Mouse (Mus musculus) liver, embryonic 15.5 days (tissue): ENCODE measurements around the gene Gpkow. TPM values are rescaled to one million over a fixed set of nuclear protein-coding genes. Genes with fewer than 3 reads are reported as not detected.

Experiments used
- ATAC-seq: fragments of 200-750 bp; cut with Nextera tagmentation; 2 replicates; pipeline ENCODE4 v1.8.0; 2017; ENCODE audit warnings: moderate number of reproducible peaks, mild to moderate bottlenecking, moderate library complexity; ENCODE audit not compliant: insufficient read depth
- H3K27ac ChIP-seq: fragments of 300-500 bp; sonication (generic); replicated peaks from 2 replicates; pipeline ENCODE4 v1.5.1; 2015; ENCODE audit warnings: mild to moderate bottlenecking, inconsistent platforms
- H3K27me3 ChIP-seq: fragments of 300-500 bp; sonication (generic); 2 replicates; pipeline ENCODE4 v1.6.1; 2015; ENCODE audit warnings: mild to moderate bottlenecking, inconsistent platforms
- H3K36me3 ChIP-seq: fragments of 300-500 bp; sonication (generic); replicated peaks from 2 replicates; pipeline ENCODE4 v1.6.1; 2015; ENCODE audit warnings: moderate library complexity, mild to moderate bottlenecking, inconsistent platforms
- H3K4me1 ChIP-seq: fragments of 300-500 bp; sonication (generic); replicated peaks from 2 replicates; pipeline ENCODE4 v1.6.1; 2015; ENCODE audit warnings: inconsistent platforms
- H3K4me2 ChIP-seq: fragments of 300-500 bp; sonication (generic); 2 replicates; pipeline ENCODE4 v1.6.1; 2015; ENCODE audit warnings: moderate library complexity, mild to moderate bottlenecking, inconsistent platforms
- H3K4me3 ChIP-seq: fragments of 300-500 bp; sonication (generic); replicated peaks from 2 replicates; pipeline ENCODE4 v1.5.1; 2015; ENCODE audit warnings: mild to moderate bottlenecking, inconsistent platforms
- H3K9ac ChIP-seq: fragments of 300-500 bp; sonication (generic); 2 replicates; pipeline ENCODE4 v1.6.1; 2015; ENCODE audit warnings: moderate library complexity, mild to moderate bottlenecking, inconsistent platforms
- H3K9me3 ChIP-seq: fragments of 300-500 bp; sonication (generic); replicated peaks from 2 replicates; pipeline ENCODE4 v1.6.1; 2016; ENCODE audit warnings: inconsistent platforms
- WGBS: fragments of 180-500 bp; shearing (Covaris S2); methylation state at CpG from one replicate; pipeline ENCODE4 v1.1.7; 2015; ENCODE audit warnings: mixed read lengths; ENCODE audit not compliant: insufficient replicate concordance; 5-methylcytosine and 5-hydroxymethylcytosine counted together
- polyA plus RNA-seq: library from polyadenylated mRNA; unstranded; fragments of >200 nt; fragmentation: Nextera tagmentation; extraction: Ambion mirVana; gene quantifications from 2 replicates; pipeline ENCODE4 v1.2.1, GENCODE M21; 2015

Gene Gpkow
- 13.3 and 14.1 TPM in 2 replicates for polyA plus RNA-seq

DNA sequence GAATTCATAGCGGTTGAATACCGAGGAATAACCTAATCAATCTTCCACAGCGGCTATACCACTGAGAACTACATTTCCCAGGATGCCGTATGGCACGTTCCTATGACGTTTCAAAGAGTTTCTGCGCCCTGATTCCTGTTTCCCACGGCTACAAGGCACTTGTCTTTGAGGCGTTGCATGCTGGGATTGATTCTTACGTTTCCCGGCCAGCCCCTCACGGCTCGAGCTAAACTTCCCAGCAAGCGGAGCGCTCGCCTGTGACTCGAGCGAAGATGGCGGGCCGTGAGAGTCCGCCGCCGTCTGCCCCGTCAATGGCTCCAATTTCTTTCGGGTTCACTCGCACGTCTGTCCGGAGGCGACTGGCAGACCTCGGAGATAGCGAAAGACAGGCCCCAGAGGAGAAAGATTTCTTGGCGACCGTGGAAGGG, at the start of gene Gpkow:
Gene Gpkow, plus strand, starts transcription at position 178 of the 428 bp plus-strand sequence.
- Histone ChIP-seq H3K36me3 (peaks cover 25% of the 10 kb centered on the region), H3K9ac (peak within 1 kb of the TSS; percentile 69), H3K4me2 (peak within 1 kb of the TSS; percentile 68), H3K9me3 (no peaks in the 10 kb centered on the region), H3K4me3 (peak within 1 kb of the TSS; percentile 71), H3K27me3 (no peaks in the 10 kb centered on the region), H3K4me1 (peaks cover 10% of the 10 kb centered on the region), H3K27ac (peak within 1 kb of the TSS; percentile 74)
- peak; percentile 96 for ATAC-seq
- 12% methylated on average over 33 of the region's 33 CpGs for WGBS

DNA sequence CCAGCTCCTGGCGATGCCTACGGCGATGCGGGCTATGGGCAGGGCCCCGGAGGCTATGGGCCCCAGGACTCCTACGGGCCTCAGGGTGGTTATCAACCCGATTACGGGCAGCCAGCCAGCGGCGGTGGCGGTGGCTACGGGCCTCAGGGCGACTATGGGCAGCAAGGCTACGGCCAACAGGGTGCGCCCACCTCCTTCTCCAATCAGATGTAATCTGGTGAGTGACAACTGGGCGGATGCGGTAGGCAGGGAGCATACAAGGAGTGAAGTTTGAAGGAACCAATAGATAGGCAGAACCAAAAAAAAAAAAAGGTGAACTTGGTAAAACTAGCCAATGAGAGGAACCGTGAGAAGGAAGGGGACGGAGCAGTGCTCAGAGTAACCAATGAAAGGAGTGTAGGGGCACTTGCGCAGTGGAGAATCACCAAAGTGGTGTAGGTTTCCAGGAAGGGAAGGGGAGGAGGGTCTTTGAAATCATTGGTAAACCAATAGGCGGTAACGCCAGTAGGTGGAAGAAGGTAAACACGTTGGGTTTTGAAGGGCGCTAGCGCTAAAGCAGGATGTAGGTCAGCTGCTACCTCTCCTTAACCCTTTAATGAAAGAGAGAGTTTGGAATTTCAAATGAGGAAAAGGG, 48.1 kb upstream of the Gpkow start:
- H3K9me3 ChIP-seq, result no peaks in the 10 kb centered on the region
- H3K36me3 ChIP-seq, result no peaks in the 10 kb centered on the region
- WGBS, result 15% methylated on average over 25 of the region's 25 CpGs
- peaks cover 15% of the 10 kb centered on the region for H3K4me1 ChIP-seq
- H3K4me2 ChIP-seq, result peak overlapping the region; percentile 72
- peaks cover 8% of the 10 kb centered on the region; the same call in 1 of the 2 replicates for H3K27me3 ChIP-seq
- H3K27ac ChIP-seq, result peak overlapping the region; percentile 95
- ATAC-seq, result peak; percentile 98
- H3K4me3 ChIP-seq, result peak overlapping the region; percentile 59
- H3K9ac ChIP-seq, result peak overlapping the region; percentile 65

DNA sequence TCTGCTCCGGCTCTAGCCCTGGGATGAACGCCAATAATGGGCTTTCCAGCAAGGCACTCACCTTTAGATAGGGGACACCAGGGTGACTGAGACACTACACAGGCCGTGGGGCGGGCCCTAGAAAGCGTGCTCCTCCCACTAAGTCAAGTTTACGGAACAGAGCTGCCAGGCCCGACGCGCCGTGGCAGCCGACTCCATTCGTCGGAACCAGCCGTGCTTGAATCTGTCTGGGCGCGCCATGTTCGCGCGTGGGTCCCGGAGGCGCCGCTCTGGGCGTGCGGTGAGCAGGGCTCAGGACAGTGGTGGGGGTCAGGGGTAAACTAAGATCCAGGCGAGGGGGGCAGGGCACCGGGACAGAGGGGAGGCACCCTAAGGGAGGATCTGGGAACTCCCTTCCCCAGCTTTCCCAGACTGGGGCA, 39.7 kb upstream of the Gpkow start, which contains the start of gene Prickle3:
Gene Prickle3, plus strand, starts transcription at position 40 of the 419 bp plus-strand sequence.
- WGBS, result 17% methylated on average over 26 of the region's 26 CpGs
- ATAC-seq, result peak; percentile 67
- H3K27ac ChIP-seq, result peak within 1 kb of the TSS; percentile 64; the same call in 1 of the 2 replicates

DNA sequence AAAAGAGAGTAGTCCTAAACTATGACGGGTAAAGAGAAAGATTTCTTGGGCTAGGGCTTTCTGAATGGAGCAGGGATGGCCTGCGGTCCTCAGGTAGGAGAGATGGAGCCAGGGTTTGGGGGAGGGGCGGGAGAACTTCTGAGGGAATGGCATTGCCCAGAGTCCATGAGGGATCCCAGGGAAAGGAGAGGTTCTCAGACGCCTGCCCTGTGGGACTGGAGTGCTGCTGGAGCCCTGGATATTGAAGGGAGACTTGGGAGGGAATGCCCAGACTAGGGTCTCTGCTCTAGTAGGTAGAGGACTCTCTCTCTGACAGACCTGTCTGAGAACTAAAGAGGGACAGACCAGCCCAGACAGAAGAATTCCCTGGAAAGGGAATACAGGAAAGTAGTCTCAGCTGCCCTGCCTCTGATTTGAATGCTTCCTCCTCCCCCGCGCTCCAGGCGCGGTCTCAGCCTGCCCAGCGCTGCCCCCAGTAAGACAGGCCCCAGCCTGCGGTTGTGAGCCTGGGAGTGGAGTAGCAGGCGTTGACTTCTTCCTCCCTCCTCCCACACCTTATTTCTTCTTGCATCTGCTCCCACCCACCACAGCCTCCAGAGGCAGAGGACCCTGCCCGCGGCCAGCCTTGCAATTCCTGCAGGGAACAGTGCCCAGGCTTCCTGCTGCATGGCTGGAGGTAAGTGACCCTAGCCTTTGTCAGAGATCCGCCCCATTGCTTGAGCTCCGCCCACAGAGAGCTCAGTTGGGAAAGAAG, 38.7 kb upstream of the Gpkow start:
- Histone ChIP-seq H3K4me2 (peak overlapping the region; percentile 61), H3K9ac (no peak overlapping the region), H3K4me3 (peak overlapping the region; percentile 55), H3K36me3 (no peaks in the 10 kb centered on the region), H3K27ac (no peak overlapping the region), H3K4me1 (no peaks in the 10 kb centered on the region; the same call in 1 of the 2 replicates), H3K27me3 (no peaks in the 10 kb centered on the region), H3K9me3 (no peaks in the 10 kb centered on the region)
- 28% methylated on average over 15 of the region's 15 CpGs for WGBS
- ATAC-seq, result 0 out of 2 replicates have a peak, but pooled peaks have one; percentile 17

More for the DNA sequence above, 39.7 kb upstream of the Gpkow start, which contains the start of gene Prickle3:
- Histone ChIP-seq H3K27me3 (no peaks in the 10 kb centered on the region), H3K9ac (peak within 1 kb of the TSS; percentile 35; the same call in 1 of the 2 replicates), H3K9me3 (no peaks in the 10 kb centered on the region), H3K4me2 (peak within 1 kb of the TSS; percentile 61), H3K4me1 (no peaks in the 10 kb centered on the region; the same call in 1 of the 2 replicates), H3K4me3 (peak within 1 kb of the TSS; percentile 55), H3K36me3 (no peaks in the 10 kb centered on the region)

DNA sequence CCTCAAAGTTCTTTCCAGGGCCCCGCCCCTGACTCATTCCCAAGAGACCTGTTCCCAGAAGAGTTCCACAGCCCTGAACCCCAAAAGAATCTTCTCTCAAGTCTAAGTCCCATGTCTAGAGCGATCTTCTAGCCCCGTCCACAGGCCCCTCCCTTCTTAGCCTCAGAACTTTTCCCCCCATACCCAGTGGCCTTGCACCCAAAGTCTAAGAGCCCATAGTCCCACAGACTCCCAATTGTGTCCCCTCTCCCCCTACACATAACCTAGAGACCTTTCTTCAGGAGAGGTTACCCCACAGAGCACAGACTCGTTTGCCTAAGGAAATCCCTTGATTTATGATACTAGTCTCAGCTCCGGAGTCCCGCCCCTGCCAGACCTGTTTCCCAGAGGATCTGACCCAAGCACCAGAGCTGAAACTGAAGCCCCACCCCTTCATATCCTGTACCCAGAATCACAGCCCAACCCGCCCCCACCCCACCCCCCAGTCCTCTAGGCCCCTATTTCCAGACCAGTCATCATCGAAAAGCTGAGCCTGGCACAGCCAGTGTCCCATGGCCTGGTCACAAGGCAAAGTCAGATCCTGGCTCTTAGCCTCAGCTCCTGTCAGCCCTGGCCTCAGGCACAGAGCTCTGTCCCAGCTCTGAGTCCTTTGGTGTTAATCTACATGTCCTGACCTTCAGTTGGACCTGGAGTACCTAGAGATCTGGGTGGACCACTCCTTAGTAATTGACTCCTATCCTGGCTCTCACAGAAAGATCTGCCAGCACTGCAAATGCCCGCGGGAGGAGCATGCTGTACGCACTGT, 37.9 kb upstream of the Gpkow start:
- Histone ChIP-seq H3K4me2 (peak overlapping the region; percentile 61), H3K27me3 (no peaks in the 10 kb centered on the region), H3K9me3 (no peaks in the 10 kb centered on the region), H3K36me3 (no peaks in the 10 kb centered on the region), H3K4me3 (no peak overlapping the region), H3K9ac (no peak overlapping the region), H3K27ac (no peak overlapping the region), H3K4me1 (no peaks in the 10 kb centered on the region; the same call in 1 of the 2 replicates)
- ATAC-seq, result no peak
- 53% methylated on average over 11 of the region's 11 CpGs for WGBS

DNA sequence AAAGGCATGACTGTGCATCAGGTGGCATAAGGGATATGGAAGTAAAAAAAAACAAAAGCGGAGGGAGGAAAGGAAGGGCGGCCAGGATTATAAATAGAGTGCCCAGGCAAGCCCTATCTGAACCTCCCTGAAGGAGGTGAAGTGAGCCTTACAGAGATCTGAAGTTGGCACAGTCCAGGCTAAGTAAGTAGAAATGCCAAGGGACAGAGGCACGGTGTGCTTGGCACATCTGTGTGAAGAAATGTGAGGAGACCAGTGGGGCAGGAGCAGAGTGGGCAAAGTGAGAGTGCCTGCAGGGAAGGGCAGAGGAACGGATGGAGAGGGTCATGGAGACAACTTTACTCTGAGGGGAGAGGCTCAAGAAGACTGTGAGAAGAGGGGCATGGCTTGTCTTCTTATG, 35.8 kb upstream of the Gpkow start:
- Histone ChIP-seq H3K36me3 (no peaks in the 10 kb centered on the region), H3K9ac (no peak overlapping the region), H3K9me3 (no peaks in the 10 kb centered on the region), H3K27me3 (no peaks in the 10 kb centered on the region), H3K4me3 (no peak overlapping the region), H3K4me2 (no peak overlapping the region), H3K27ac (no peak overlapping the region), H3K4me1 (no peaks in the 10 kb centered on the region; the same call in 1 of the 2 replicates)
- ATAC-seq, result no peak
- 65% methylated on average over 4 of the region's 4 CpGs for WGBS

DNA sequence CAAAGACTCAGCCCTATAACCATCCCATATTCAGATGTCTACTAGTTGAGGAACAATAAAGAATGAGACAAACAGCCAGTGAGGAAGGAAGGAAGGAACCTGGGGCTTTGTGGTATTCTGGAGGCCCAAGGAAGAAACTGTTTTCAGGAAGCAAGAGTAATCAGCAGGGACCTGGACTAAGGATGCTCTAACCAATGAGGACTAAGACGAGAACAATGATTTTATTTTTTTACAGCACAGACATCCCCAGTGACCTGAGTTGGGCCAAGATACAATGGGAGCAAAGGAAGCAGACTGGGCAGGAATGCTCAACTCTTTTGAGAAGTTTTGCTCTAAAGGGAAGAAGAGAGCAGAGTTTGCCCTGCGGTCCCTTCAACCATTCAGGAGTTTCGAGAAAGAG, 34.0 kb upstream of the Gpkow start:
- no peak overlapping the region for H3K4me3 ChIP-seq
- no peaks in the 10 kb centered on the region for H3K27me3 ChIP-seq
- H3K4me2 ChIP-seq, result no peak overlapping the region
- 39% methylated on average over 3 of the region's 3 CpGs for WGBS
- no peaks in the 10 kb centered on the region for H3K9me3 ChIP-seq
- no peak overlapping the region for H3K9ac ChIP-seq
- H3K36me3 ChIP-seq, result no peaks in the 10 kb centered on the region
- H3K27ac ChIP-seq, result no peak overlapping the region
- H3K4me1 ChIP-seq, result no peaks in the 10 kb centered on the region; the same call in 1 of the 2 replicates
- no peak for ATAC-seq

DNA sequence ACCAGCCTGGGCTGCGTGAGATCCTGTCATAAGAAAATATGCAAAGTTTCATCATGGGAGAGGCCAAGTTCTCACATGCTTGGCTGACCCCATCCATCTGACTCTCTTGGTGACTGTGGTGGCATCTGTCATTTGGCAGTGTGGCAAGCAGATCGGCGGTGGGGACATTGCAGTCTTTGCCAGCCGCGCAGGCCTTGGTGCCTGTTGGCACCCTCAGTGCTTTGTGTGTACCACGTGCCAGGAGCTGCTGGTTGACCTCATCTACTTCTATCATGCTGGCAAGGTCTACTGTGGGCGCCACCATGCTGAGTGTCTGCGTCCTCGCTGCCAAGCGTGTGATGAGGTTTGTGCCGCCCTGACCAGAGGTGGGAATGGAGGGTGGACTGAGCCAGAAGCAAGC, 32.1 kb upstream of the Gpkow start:
- H3K27me3 ChIP-seq, result no peaks in the 10 kb centered on the region
- no peaks in the 10 kb centered on the region for H3K36me3 ChIP-seq
- H3K4me1 ChIP-seq, result peaks cover 2% of the 10 kb centered on the region; the same call in 1 of the 2 replicates
- no peak overlapping the region for H3K4me2 ChIP-seq
- 76% methylated on average over 11 of the region's 11 CpGs for WGBS
- no peaks in the 10 kb centered on the region for H3K9me3 ChIP-seq
- ATAC-seq, result no peak
- H3K9ac ChIP-seq, result no peak overlapping the region
- H3K27ac ChIP-seq, result no peak overlapping the region
- no peak overlapping the region for H3K4me3 ChIP-seq

DNA sequence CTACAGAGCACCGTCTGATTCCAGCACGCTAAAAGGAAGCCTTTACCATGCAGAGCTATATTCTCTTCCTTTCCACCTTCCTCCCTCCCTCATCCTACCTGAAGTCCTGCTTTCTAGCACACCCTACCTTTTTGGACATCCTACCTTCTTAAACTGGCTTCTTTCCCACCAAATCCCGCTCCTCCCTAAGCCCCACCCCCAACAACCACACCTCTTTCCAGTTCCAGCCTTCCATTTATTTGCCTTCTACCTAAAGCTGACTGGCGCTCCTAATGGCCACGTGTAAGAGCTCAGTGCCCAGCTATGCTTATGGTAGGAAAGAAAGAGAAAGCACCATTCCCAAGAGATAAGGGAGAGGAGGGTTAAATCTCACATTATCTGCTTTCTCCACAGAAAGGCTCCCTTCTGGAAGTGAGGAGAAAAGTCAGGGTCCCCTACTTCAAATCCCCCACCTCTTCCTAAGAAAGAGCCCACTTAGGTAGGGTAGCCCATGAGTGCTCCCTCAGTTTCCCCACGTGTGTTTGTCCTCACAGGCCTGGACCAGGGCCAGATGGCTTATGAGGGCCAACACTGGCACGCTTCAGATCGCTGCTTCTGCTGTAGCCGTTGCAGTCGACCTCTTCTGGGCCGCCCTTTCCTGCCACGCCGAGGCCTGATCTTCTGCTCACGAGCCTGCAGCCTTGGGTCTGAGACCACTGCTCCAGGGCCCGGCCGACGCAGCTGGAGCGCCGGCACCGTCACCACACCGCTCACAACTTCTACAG, 31.0 kb upstream of the Gpkow start:
- H3K4me3 ChIP-seq, result no peak overlapping the region
- no peak overlapping the region for H3K9ac ChIP-seq
- H3K4me2 ChIP-seq, result no peak overlapping the region
- no peaks in the 10 kb centered on the region for H3K36me3 ChIP-seq
- no peak for ATAC-seq
- H3K9me3 ChIP-seq, result no peaks in the 10 kb centered on the region
- H3K27me3 ChIP-seq, result no peaks in the 10 kb centered on the region
- peaks cover 13% of the 10 kb centered on the region for H3K4me1 ChIP-seq
- H3K27ac ChIP-seq, result no peak overlapping the region
- WGBS, result 66% methylated on average over 21 of the region's 21 CpGs

DNA sequence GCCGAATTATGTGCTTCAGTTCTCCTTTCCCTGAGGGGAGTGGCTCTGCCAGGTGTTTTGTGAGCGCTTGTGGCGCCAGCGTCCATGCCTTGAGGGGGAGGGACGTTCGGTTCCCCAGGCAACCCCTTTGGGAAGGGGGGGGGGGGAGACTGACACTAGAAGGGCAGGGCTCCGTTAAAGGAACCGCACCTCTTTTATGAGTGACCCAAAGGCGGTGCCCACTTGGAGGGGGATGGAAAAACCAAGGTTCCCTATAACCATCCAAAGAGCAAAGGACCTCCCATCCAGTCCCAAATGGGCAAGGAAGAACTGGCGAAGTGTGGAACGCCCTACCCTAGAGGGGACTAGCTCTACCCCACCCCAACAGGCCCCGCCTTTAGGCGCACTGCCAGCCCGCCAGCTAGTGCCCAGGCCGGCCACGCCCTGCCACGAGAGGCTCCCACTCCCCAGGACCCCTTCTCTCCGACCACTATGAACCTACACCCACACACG, 26.5 kb upstream of the Gpkow start:
- peak overlapping the region; percentile 41 for H3K27ac ChIP-seq
- H3K9ac ChIP-seq, result peak overlapping the region; percentile 27; the same call in 1 of the 2 replicates
- peak; percentile 64 for ATAC-seq
- H3K9me3 ChIP-seq, result no peaks in the 10 kb centered on the region
- 0 out of 2 replicates have a peak, but pooled peaks cover 4% of the 10 kb centered on the region for H3K27me3 ChIP-seq
- 11% methylated on average over 19 of the region's 19 CpGs for WGBS
- H3K4me1 ChIP-seq, result peaks cover 34% of the 10 kb centered on the region
- no peaks in the 10 kb centered on the region for H3K36me3 ChIP-seq
- peak overlapping the region; percentile 54 for H3K4me3 ChIP-seq
- peak overlapping the region; percentile 69 for H3K4me2 ChIP-seq
